Mouse (Mus musculus): ENCODE measurements around the gene Ltbp2. TPM values are rescaled to one million over a fixed set of nuclear protein-coding genes. Genes with fewer than 3 reads are reported as not detected.

The Ltbp2 gene
- polyA plus RNA-seq, 1 experiment from 2014 or later, result 0.29 TPM

GRCm38 (mm10) chr12:84907627-84908480 lies 31.5 kb upstream of the Ltbp2 start:
- H3K27ac ChIP-seq (ENCODE audit: low read depth, low read length), result no peak overlapping the region
- no peaks in the 10 kb centered on the region for H3K9me3 ChIP-seq (ENCODE audit: control insufficient read depth, low read length)
- H3K36me3 ChIP-seq (ENCODE audit: control insufficient read depth, insufficient read depth, low read length), result no peaks in the 10 kb centered on the region
- DNase-seq (ENCODE audit: low spot score) (no peak), ATAC-seq (replicated peaks; ENCODE audit: low FRiP score) (no peak)
- H3K4me1 ChIP-seq (replicated peaks; ENCODE audit: control insufficient read depth, insufficient read depth, low read length), result no peaks in the 10 kb centered on the region
- 70% methylated on average over 10 of the region's 10 CpGs for WGBS
- H3K4me2 ChIP-seq, result no peak overlapping the region
- H3K4me3 ChIP-seq (ENCODE audit: low read depth, low read length), result no peak overlapping the region
- no peak overlapping the region for H3K9ac ChIP-seq (ENCODE audit: low read depth, low read length)
- no peaks in the 10 kb centered on the region for H3K27me3 ChIP-seq (replicated peaks; ENCODE audit: control insufficient read depth, insufficient read depth, low read length)

GRCm38 (mm10) chr12:84907024-84907626 lies 30.8 kb upstream of the Ltbp2 start:
- Histone ChIP-seq H3K27me3 (replicated peaks; ENCODE audit: control insufficient read depth, insufficient read depth, low read length) (no peaks in the 10 kb centered on the region), H3K27ac (ENCODE audit: low read depth, low read length) (no peak overlapping the region), H3K4me2 (no peak overlapping the region), H3K4me1 (replicated peaks; ENCODE audit: control insufficient read depth, insufficient read depth, low read length) (no peaks in the 10 kb centered on the region), H3K4me3 (ENCODE audit: low read depth, low read length) (no peak overlapping the region), H3K9me3 (ENCODE audit: control insufficient read depth, low read length) (no peaks in the 10 kb centered on the region), H3K36me3 (ENCODE audit: control insufficient read depth, insufficient read depth, low read length) (no peaks in the 10 kb centered on the region), H3K9ac (ENCODE audit: low read depth, low read length) (no peak overlapping the region)
- WGBS, result 76% methylated on average over 12 of the region's 12 CpGs
- no peak for DNase-seq (ENCODE audit: low spot score)
- ATAC-seq (replicated peaks; ENCODE audit: low FRiP score), result no peak

GRCm38 (mm10) chr12:84904399-84904798 lies 28.1 kb upstream of the Ltbp2 start:
- Histone ChIP-seq H3K9me3 (ENCODE audit: control insufficient read depth, low read length) (no peaks in the 10 kb centered on the region), H3K4me3 (ENCODE audit: low read depth, low read length) (no peak overlapping the region), H3K27me3 (replicated peaks; ENCODE audit: control insufficient read depth, insufficient read depth, low read length) (no peaks in the 10 kb centered on the region), H3K27ac (ENCODE audit: low read depth, low read length) (no peak overlapping the region), H3K4me2 (no peak overlapping the region), H3K4me1 (replicated peaks; ENCODE audit: control insufficient read depth, insufficient read depth, low read length) (no peaks in the 10 kb centered on the region), H3K9ac (ENCODE audit: low read depth, low read length) (no peak overlapping the region), H3K36me3 (ENCODE audit: control insufficient read depth, insufficient read depth, low read length) (no peaks in the 10 kb centered on the region)
- no peak for ATAC-seq (replicated peaks; ENCODE audit: low FRiP score)
- no peak for DNase-seq (ENCODE audit: low spot score)
- 66% methylated on average over 7 of the region's 7 CpGs for WGBS

- no peak for ATAC-seq (replicated peaks; ENCODE audit: low FRiP score)
- Histone ChIP-seq H3K4me2 (no peak overlapping the region), H3K27ac (ENCODE audit: low read depth, low read length) (no peak overlapping the region), H3K36me3 (ENCODE audit: control insufficient read depth, insufficient read depth, low read length) (no peaks in the 10 kb centered on the region), H3K9me3 (ENCODE audit: control insufficient read depth, low read length) (no peaks in the 10 kb centered on the region), H3K4me1 (replicated peaks; ENCODE audit: control insufficient read depth, insufficient read depth, low read length) (no peaks in the 10 kb centered on the region), H3K9ac (ENCODE audit: low read depth, low read length) (no peak overlapping the region), H3K27me3 (replicated peaks; ENCODE audit: control insufficient read depth, insufficient read depth, low read length) (no peaks in the 10 kb centered on the region), H3K4me3 (ENCODE audit: low read depth, low read length) (no peak overlapping the region)
- 79% methylated on average over 7 of the region's 7 CpGs for WGBS
- no peak for DNase-seq (ENCODE audit: low spot score)
These were observed 24.0 kb upstream of the Ltbp2 start for GRCm38 (mm10) chr12:84900317-84900716.

GRCm38 (mm10) chr12:84897322-84897721 lies 21.0 kb upstream of the Ltbp2 start:
- WGBS, result 53% methylated on average over 5 of the region's 5 CpGs
- ATAC-seq (replicated peaks; ENCODE audit: low FRiP score), result no peak
- H3K4me1 ChIP-seq (replicated peaks; ENCODE audit: control insufficient read depth, insufficient read depth, low read length), result no peaks in the 10 kb centered on the region
- no peak overlapping the region for H3K27ac ChIP-seq (ENCODE audit: low read depth, low read length)
- DNase-seq (ENCODE audit: low spot score), result no peak
- H3K4me2 ChIP-seq, result no peak overlapping the region
- H3K9me3 ChIP-seq (ENCODE audit: control insufficient read depth, low read length), result no peaks in the 10 kb centered on the region
- H3K4me3 ChIP-seq (ENCODE audit: low read depth, low read length), result no peak overlapping the region
- H3K36me3 ChIP-seq (ENCODE audit: control insufficient read depth, insufficient read depth, low read length), result no peaks in the 10 kb centered on the region
- no peaks in the 10 kb centered on the region for H3K27me3 ChIP-seq (replicated peaks; ENCODE audit: control insufficient read depth, insufficient read depth, low read length)
- H3K9ac ChIP-seq (ENCODE audit: low read depth, low read length), result no peak overlapping the region

- ATAC-seq (replicated peaks; ENCODE audit: low FRiP score) (no peak), DNase-seq (ENCODE audit: low spot score) (no peak)
- no peak overlapping the region for H3K27ac ChIP-seq (ENCODE audit: low read depth, low read length)
- 72% methylated on average over 6 of the region's 6 CpGs for WGBS
- H3K27me3 ChIP-seq (replicated peaks; ENCODE audit: control insufficient read depth, insufficient read depth, low read length), result no peaks in the 10 kb centered on the region
- no peaks in the 10 kb centered on the region for H3K9me3 ChIP-seq (ENCODE audit: control insufficient read depth, low read length)
- no peak overlapping the region for H3K4me3 ChIP-seq (ENCODE audit: low read depth, low read length)
- no peak overlapping the region for H3K4me2 ChIP-seq
- no peaks in the 10 kb centered on the region for H3K4me1 ChIP-seq (replicated peaks; ENCODE audit: control insufficient read depth, insufficient read depth, low read length)
- H3K36me3 ChIP-seq (ENCODE audit: control insufficient read depth, insufficient read depth, low read length), result no peaks in the 10 kb centered on the region
- H3K9ac ChIP-seq (ENCODE audit: low read depth, low read length), result no peak overlapping the region
These were observed 19.9 kb upstream of the Ltbp2 start for GRCm38 (mm10) chr12:84896235-84896634.

- ATAC-seq (replicated peaks; ENCODE audit: low FRiP score) (no peak), DNase-seq (ENCODE audit: low spot score) (no peak)
- no peak overlapping the region for H3K27ac ChIP-seq (ENCODE audit: low read depth, low read length)
- H3K36me3 ChIP-seq (ENCODE audit: control insufficient read depth, insufficient read depth, low read length), result no peaks in the 10 kb centered on the region
- WGBS, result 57% methylated on average over 9 of the region's 9 CpGs
- H3K9me3 ChIP-seq (ENCODE audit: control insufficient read depth, low read length), result no peaks in the 10 kb centered on the region
- no peak overlapping the region for H3K4me2 ChIP-seq
- H3K9ac ChIP-seq (ENCODE audit: low read depth, low read length), result no peak overlapping the region
- no peak overlapping the region for H3K4me3 ChIP-seq (ENCODE audit: low read depth, low read length)
- no peaks in the 10 kb centered on the region for H3K27me3 ChIP-seq (replicated peaks; ENCODE audit: control insufficient read depth, insufficient read depth, low read length)
- no peaks in the 10 kb centered on the region for H3K4me1 ChIP-seq (replicated peaks; ENCODE audit: control insufficient read depth, insufficient read depth, low read length)
These were observed 17.6 kb upstream of the Ltbp2 start for GRCm38 (mm10) chr12:84893648-84894628.

- no peak overlapping the region for H3K4me3 ChIP-seq (ENCODE audit: low read depth, low read length)
- 71% methylated on average over 15 of the region's 15 CpGs for WGBS
- no peaks in the 10 kb centered on the region for H3K9me3 ChIP-seq (ENCODE audit: control insufficient read depth, low read length)
- H3K27ac ChIP-seq (ENCODE audit: low read depth, low read length), result no peak overlapping the region
- no peaks in the 10 kb centered on the region for H3K4me1 ChIP-seq (replicated peaks; ENCODE audit: control insufficient read depth, insufficient read depth, low read length)
- no peak overlapping the region for H3K4me2 ChIP-seq
- no peak overlapping the region for H3K9ac ChIP-seq (ENCODE audit: low read depth, low read length)
- DNase-seq (ENCODE audit: low spot score) (no peak), ATAC-seq (replicated peaks; ENCODE audit: low FRiP score) (no peak)
- no peaks in the 10 kb centered on the region for H3K27me3 ChIP-seq (replicated peaks; ENCODE audit: control insufficient read depth, insufficient read depth, low read length)
- H3K36me3 ChIP-seq (ENCODE audit: control insufficient read depth, insufficient read depth, low read length), result no peaks in the 10 kb centered on the region
These were observed 14.0 kb upstream of the Ltbp2 start for GRCm38 (mm10) chr12:84890289-84890688.
